Mouse (Mus musculus): ENCODE measurements at regions not wholly inside any gene's neighbourhood (a gene's known extent, or its start where the extent isn't known, plus 50 kb on each side); places are given as distances from the start of the nearest gene placed in this dataset.
"Not testable (repeated sequence)": the region's sequence is repeated elsewhere in the genome, so short reads cannot be mapped to it uniquely, and the experiment has no call there.

DNA sequence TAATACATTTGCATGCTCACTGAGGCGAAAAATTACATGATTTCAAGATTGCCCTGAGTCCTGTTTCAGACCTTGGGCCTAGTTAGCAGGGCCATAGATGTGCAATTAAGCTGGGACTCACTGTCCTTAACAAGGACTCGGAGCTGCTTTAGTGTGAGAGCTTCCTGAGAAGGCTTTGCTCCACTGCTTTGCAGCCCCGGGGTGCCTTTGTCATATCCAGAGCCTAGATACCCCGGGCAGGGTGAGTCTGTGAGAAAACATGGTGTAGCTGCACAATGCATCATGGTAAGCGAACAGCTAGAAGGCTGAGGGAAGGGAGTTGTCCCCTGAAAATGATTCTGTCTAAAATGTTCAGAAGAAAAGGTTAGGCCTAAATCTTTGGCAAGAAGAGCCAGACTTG is 123.1 kb downstream of the Spata19 start:
- no peaks in the 10 kb centered on the region for H3K36me3 ChIP-seq (ENCODE audit: control insufficient read depth, insufficient read depth, low read length, poor library complexity, severe bottlenecking)
- no peaks in the 10 kb centered on the region for H3K27me3 ChIP-seq (ENCODE audit: control insufficient read depth, insufficient read depth, low read length, poor library complexity, severe bottlenecking)
- DNase-seq (ENCODE audit: low read depth, low spot score), result no peak

- no peak for DNase-seq (ENCODE audit: low read depth, low spot score)
- H3K27me3 ChIP-seq (ENCODE audit: control insufficient read depth, insufficient read depth, low read length, poor library complexity, severe bottlenecking), result no peaks in the 10 kb centered on the region
Measured at GRCm38 (mm10) chr9:27521181-27521580, 124.6 kb downstream of the Spata19 start.

GRCm38 (mm10) chr9:27526681-27527080 is 130.1 kb downstream of the Spata19 start:
- DNase-seq (ENCODE audit: low read depth, low spot score), result no peak
- Histone ChIP-seq H3K27me3 (ENCODE audit: control insufficient read depth, insufficient read depth, low read length, poor library complexity, severe bottlenecking) (no peaks in the 10 kb centered on the region), H3K36me3 (ENCODE audit: control insufficient read depth, insufficient read depth, low read length, poor library complexity, severe bottlenecking) (no peaks in the 10 kb centered on the region)

More at GRCm38 (mm10) chr9:27521181-27521580, 124.6 kb downstream of the Spata19 start:
- no peaks in the 10 kb centered on the region for H3K36me3 ChIP-seq (ENCODE audit: control insufficient read depth, insufficient read depth, low read length, poor library complexity, severe bottlenecking)

DNA sequence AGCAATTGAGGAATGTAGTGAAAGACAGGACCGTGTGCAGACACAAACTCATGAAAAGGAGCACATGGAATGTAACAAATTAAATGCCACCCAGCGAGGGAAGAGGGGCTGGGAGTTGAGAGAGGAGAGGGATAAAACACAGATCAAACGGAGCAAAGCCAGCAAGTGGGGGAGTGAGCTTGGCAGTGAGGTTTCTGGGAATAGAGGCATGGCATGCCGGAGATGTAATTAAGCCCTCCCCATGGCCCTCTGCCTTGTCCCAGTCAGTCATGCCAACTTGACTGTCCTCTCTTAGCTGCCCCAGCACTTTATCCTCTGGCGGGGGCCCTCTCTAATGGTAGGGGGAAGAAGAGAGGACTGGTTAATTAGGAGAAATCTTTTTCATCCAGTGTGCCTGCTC is 141.9 kb downstream of the Spata19 start:
- no peaks in the 10 kb centered on the region for H3K27me3 ChIP-seq (ENCODE audit: control insufficient read depth, insufficient read depth, low read length, poor library complexity, severe bottlenecking)
- DNase-seq (ENCODE audit: low read depth, low spot score), result no peak
- no peaks in the 10 kb centered on the region for H3K36me3 ChIP-seq (ENCODE audit: control insufficient read depth, insufficient read depth, low read length, poor library complexity, severe bottlenecking)

DNA sequence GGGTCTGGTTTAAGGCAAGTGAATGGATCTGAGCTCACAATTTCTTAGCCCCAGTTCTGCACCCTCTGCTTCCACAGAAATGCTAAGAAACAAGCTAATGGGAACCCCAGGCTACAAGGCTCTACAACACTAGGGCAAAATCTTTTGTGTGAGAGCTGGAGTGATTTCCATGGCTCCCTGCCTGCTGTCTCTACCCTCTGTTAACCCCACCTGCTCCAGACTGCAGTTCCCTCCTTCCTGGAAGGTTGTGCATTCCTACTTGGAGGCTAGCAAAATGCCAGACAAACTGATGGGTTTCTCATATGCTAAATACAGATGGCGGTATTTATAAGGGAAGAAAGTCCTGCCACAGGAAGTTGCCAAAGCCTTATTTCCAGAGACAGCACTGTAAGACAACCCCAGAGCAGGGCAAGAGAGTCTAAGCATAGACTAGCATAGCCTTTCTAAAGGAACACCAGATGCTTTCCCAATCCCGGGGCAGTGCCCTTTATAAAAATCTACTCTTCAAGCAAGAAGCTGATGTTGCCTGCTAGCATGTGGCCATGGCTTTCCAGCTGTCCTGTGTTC is 145.1 kb downstream of the Spata19 start:
- Histone ChIP-seq H3K27me3 (ENCODE audit: control insufficient read depth, insufficient read depth, low read length, poor library complexity, severe bottlenecking) (no peaks in the 10 kb centered on the region), H3K36me3 (ENCODE audit: control insufficient read depth, insufficient read depth, low read length, poor library complexity, severe bottlenecking) (no peaks in the 10 kb centered on the region)
- no peak for DNase-seq (ENCODE audit: low read depth, low spot score)

DNA sequence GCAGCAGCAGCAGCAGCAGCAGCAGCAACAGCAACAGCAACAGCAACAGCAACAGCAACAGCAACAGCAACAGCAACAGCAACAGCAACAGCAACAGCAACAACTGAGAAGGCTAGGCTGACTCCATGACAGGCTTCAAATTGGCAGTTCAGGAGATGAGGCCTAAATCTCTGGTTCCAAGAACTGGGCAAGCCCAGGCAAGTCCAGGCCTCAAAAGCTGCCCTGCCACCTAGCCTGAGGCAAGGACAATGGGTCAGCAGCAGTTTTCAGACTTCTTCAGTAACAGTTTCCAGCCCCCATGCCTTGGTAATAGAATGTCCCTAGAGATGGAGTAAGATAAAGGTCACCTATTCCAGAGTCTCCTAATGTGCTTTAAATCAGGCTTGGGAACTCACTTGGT is 158.1 kb downstream of the Spata19 start:
- H3K36me3 ChIP-seq (ENCODE audit: control insufficient read depth, insufficient read depth, low read length, poor library complexity, severe bottlenecking); DNase-seq (ENCODE audit: low read depth, low spot score); H3K27me3 ChIP-seq (ENCODE audit: control insufficient read depth, insufficient read depth, low read length, poor library complexity, severe bottlenecking): not testable (repeated sequence)

DNA sequence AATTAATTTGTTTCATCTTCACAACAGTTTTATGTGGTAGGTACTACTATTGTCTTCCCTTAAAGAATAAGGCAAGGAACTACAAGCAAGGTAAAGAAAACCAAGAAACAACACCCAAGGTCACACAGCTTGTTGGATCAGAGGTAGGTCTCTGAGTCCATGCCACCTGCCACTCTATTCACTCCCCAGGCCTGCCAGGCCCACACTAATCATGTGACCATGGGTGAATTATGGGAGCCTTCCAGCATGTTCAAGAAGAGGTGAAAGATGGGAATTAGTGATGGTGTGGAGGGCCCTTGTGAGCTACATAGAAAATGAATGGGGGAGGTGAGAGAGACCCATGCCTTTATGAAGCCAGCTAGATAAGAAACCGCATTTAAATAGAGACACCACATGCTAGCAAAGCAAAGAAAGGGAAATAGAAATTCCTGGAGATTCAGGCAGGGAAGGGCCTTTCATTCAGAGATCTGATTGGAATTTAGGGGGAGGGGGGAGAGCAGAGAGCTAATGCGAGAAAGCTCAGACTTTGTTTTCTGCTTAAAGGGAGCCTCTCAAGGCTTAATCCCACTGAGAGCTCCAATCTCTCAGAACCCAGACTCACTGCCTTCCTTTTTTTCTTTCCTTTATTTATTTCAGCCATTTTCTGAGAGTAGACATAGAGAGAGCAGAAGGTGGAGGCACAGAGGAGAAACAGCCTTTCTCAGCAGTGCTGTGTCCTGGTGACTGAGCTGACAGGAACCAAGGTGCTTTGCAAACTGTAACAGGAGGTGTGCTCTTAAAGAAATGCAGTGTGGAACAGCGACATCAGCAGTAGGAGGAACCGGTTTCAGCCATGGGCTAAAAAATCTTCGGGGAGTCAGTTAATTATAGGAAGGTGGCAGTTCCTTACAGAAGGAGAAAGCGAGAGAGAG is 160.0 kb downstream of the Spata19 start:
- no peak for DNase-seq (ENCODE audit: low read depth, low spot score)
- Histone ChIP-seq H3K36me3 (ENCODE audit: control insufficient read depth, insufficient read depth, low read length, poor library complexity, severe bottlenecking) (no peaks in the 10 kb centered on the region), H3K27me3 (ENCODE audit: control insufficient read depth, insufficient read depth, low read length, poor library complexity, severe bottlenecking) (no peaks in the 10 kb centered on the region)

GRCm38 (mm10) chr9:27557886-27558285 is 161.3 kb downstream of the Spata19 start:
- H3K36me3 ChIP-seq (ENCODE audit: control insufficient read depth, insufficient read depth, low read length, poor library complexity, severe bottlenecking), result no peaks in the 10 kb centered on the region

DNA sequence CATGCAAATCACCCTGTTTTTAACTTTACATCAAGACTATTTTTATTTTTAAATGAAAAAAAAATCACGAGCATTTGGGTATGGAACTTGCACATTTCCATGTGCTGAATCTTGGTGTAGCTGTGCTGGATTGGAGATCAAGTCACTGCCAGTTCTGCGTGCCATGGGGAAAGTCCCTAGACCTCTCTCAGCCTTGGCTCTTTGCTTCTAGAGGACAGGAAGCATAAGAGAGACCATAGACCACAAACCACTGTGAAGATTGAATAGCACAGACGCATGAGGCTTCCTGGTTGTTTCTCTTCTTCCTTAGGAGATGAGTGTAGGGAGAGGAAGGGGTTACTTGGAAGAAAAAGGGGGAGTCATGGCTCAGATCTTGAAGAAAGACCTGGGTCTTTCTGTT is 161.7 kb downstream of the Spata19 start:
- no peaks in the 10 kb centered on the region for H3K36me3 ChIP-seq (ENCODE audit: control insufficient read depth, insufficient read depth, low read length, poor library complexity, severe bottlenecking)
- H3K27me3 ChIP-seq (ENCODE audit: control insufficient read depth, insufficient read depth, low read length, poor library complexity, severe bottlenecking), result no peaks in the 10 kb centered on the region
- no peak for DNase-seq (ENCODE audit: low read depth, low spot score)

More at GRCm38 (mm10) chr9:27557886-27558285, 161.3 kb downstream of the Spata19 start:
- no peaks in the 10 kb centered on the region for H3K27me3 ChIP-seq (ENCODE audit: control insufficient read depth, insufficient read depth, low read length, poor library complexity, severe bottlenecking)
- no peak for DNase-seq (ENCODE audit: low read depth, low spot score)

DNA sequence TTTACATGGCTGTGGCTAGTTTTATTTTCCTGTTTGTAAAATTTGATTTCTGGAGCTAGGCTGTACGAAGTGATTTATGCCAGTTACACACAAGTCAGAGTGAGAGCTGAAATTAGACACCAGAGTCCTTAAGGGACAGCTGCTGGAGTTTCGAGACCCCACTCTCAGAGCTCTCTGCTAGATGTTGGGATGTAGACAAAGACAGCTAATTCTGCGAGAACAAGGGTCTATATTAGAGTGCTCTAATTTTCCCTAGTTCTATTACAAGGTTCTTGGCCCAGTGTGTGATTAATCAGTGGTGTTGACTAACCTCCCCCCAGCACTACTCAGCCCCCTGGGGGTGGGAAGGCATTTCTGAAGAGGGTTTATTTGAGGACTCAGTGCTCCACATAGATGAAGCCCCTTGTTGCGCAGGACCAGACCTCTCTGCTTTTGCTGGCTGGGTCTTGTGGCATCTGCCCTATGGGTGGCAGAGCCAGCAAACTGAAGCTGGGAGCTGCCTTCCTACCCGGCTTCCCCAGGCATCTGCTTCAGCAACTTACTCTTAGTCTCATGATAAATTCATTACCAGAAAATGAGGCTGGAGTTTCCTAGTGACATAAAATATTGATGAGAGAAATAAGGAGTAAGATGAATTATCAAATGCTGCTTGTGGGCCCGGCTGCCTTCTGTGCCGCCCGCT is 171.9 kb downstream of the Spata19 start:
- DNase-seq (ENCODE audit: low read depth, low spot score), result no peak
- H3K27me3 ChIP-seq (ENCODE audit: control insufficient read depth, insufficient read depth, low read length, poor library complexity, severe bottlenecking), result no peaks in the 10 kb centered on the region
- no peaks in the 10 kb centered on the region for H3K36me3 ChIP-seq (ENCODE audit: control insufficient read depth, insufficient read depth, low read length, poor library complexity, severe bottlenecking)

GRCm38 (mm10) chr9:27569054-27569387 is 172.4 kb downstream of the Spata19 start:
- Histone ChIP-seq H3K27me3 (ENCODE audit: control insufficient read depth, insufficient read depth, low read length, poor library complexity, severe bottlenecking) (no peaks in the 10 kb centered on the region), H3K36me3 (ENCODE audit: control insufficient read depth, insufficient read depth, low read length, poor library complexity, severe bottlenecking) (no peaks in the 10 kb centered on the region)
- DNase-seq (ENCODE audit: low read depth, low spot score), result no peak

GRCm38 (mm10) chr9:27617096-27617839 is 173.3 kb upstream of the Opcml start:
- H3K27me3 ChIP-seq (ENCODE audit: control insufficient read depth, insufficient read depth, low read length, poor library complexity, severe bottlenecking), result no peaks in the 10 kb centered on the region
- no peaks in the 10 kb centered on the region for H3K36me3 ChIP-seq (ENCODE audit: control insufficient read depth, insufficient read depth, low read length, poor library complexity, severe bottlenecking)
- DNase-seq (ENCODE audit: low read depth, low spot score), result no peak

DNA sequence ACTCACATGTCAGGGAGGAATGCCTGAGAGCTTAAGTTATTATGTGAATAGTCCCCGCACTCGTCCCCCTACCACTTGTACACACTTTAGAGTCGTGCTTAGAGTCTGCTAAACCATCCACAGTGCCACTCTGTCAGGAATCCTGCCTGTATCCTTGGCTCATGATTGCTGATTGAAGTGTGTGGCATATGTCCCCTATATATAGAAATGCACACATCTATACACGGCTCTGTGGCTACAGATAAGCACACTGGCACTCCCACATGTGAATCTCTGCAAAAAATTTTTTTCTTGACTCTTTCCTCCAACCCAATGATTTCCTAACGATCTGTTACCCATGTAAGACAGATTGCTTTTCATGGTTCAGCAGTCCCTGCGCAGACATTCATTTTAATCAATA is 155.7 kb upstream of the Opcml start:
- H3K36me3 ChIP-seq (ENCODE audit: control insufficient read depth, insufficient read depth, low read length, poor library complexity, severe bottlenecking), result no peaks in the 10 kb centered on the region
- H3K27me3 ChIP-seq (ENCODE audit: control insufficient read depth, insufficient read depth, low read length, poor library complexity, severe bottlenecking), result no peaks in the 10 kb centered on the region
- no peak for DNase-seq (ENCODE audit: low read depth, low spot score)

GRCm38 (mm10) chr9:27640611-27641010 is 150.0 kb upstream of the Opcml start:
- DNase-seq (ENCODE audit: low read depth, low spot score), result no peak
- Histone ChIP-seq H3K27me3 (ENCODE audit: control insufficient read depth, insufficient read depth, low read length, poor library complexity, severe bottlenecking) (no peaks in the 10 kb centered on the region), H3K36me3 (ENCODE audit: control insufficient read depth, insufficient read depth, low read length, poor library complexity, severe bottlenecking) (no peaks in the 10 kb centered on the region)

GRCm38 (mm10) chr9:27643312-27643711 is 147.3 kb upstream of the Opcml start:
- no peaks in the 10 kb centered on the region for H3K36me3 ChIP-seq (ENCODE audit: control insufficient read depth, insufficient read depth, low read length, poor library complexity, severe bottlenecking)
- DNase-seq (ENCODE audit: low read depth, low spot score), result no peak

More at GRCm38 (mm10) chr9:27643312-27643711, 147.3 kb upstream of the Opcml start:
- H3K27me3 ChIP-seq (ENCODE audit: control insufficient read depth, insufficient read depth, low read length, poor library complexity, severe bottlenecking), result no peaks in the 10 kb centered on the region

Measured in splenic B cell, adult 2 months (primary cell).